Mouse (Mus musculus) kidney, postnatal 25 days (tissue): Measurements from ENCODE around the gene Mmd2.

Experiments used
- DNase-seq, 2 experiments: peaks; one replicate each; pipeline ENCODE4 v3.0.0; 2021; ENCODE audit warnings: mixed read lengths in 2 of 2

Gene Mmd2

DNA sequence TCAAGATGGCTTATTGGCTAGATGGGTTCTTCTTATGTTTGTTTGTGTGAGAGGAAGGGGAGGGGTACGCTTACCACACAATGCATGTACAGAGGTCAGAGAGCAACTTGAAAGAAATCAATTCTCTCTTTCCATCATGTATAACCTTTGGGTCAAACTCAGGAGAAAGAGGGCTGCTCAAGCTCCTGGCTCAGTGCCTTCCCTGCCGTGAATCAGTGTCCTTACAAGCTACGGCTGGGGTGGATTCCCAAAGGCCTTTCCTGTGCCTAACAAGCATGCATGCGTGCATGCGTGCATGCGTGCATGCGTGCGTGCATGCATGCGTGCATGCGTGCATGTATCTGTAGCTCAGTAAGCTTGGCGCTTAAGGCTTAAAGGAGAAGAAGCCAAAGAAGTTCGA, 3.3 kb downstream of the Mmd2 start:
- no peak for DNase-seq

DNA sequence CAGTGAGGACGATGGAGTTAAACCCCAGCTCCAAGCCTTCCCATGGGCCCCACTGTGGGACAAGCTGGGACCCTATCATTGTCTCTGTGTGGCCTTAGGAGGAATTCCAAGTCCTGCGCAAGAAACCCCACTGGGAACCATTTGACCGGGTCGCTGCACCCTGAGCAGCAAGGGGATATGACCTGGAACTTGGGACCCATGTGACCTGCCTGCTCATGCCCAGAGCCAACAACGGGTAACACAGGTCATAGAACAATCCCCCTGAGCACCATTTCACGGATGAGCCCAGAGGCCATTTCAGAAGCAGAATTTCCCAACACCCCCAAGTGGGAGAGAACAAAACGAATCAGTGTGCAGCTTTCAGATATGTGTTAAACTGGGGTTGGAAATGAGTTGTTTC, 4.2 kb downstream of the Mmd2 start:
- no peak for DNase-seq

GRCm38 (mm10) chr5:142597648-142598390, 10.8 kb downstream of the Mmd2 start:
- peak; percentile 7 to 58 for DNase-seq

GRCm38 (mm10) chr5:142596723-142597122, 11.9 kb downstream of the Mmd2 start:
- no peak for DNase-seq

DNA sequence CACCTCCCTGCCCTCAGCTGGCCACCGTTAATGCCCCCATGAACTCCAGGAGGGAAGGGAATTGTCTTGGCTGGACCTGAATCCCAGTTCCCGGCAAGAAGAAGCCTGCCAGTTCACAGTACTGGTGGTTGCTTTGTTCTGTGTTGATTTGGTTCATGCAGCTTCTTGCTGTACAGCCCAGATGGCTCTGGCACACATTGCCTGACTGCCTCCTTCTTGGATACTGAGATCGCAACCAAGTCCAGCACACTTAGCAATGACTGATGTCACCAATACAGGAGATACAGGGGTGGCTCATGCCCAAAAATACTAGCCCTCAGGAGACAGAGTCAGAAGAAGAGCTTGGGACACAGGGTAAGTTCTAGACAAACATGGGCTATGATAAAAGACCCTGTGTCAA, 12.9 kb downstream of the Mmd2 start:
- DNase-seq, result no peak

GRCm38 (mm10) chr5:142590953-142591616, 17.5 kb downstream of the Mmd2 start:
- no peak for DNase-seq

GRCm38 (mm10) chr5:142583616-142584126, 24.9 kb downstream of the Mmd2 start:
- no peak for DNase-seq

DNA sequence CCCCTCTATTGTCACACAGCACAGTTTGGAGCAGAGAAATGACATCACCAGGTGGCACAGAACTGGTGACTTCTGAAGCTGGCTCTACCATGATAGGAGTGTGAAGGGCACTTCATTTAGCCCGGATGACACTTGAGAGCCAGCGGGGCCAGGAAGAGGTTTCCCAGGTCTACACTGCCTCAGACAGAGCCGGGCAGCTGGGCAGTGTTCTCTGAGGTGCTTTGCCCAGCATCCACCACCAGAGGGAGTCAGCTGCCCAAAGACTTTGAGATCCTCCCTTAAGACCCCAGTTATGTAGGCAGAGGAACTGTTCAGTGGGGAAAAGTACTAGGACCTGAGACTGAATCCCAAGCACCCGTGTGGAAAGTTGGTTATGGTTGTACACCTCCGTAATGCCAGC, 27.1 kb downstream of the Mmd2 start:
- peak; percentile 48 to 61 for DNase-seq

DNA sequence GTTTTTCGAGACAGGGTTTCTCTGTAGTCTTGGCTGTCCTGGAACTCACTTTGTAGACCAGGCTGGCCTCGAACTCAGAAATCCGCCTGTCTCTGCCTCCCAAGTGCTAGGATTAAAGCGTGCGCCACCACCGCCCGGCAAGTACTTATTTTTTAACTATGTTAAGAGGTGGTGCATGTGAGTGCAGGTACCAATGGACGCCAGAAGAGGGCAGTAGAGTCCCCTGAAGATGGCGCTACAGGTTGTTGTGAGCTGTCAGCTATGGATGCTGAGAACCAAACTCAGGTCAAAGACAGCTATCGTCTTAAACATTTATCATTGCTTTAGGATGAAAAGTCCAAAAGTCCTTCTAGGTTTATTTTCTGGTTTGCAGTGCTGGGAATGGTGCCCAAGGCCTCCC, 30.4 kb downstream of the Mmd2 start:
- DNase-seq, result no peak

GRCm38 (mm10) chr5:142576832-142577231, 31.8 kb downstream of the Mmd2 start:
- peak in 1 of 2 experiments; percentile 39 for DNase-seq

GRCm38 (mm10) chr5:142574323-142575057, 34.1 kb downstream of the Mmd2 start:
- no peak for DNase-seq

- DNase-seq, result no peak
Observed at GRCm38 (mm10) chr5:142564606-142565005, 44.0 kb downstream of the Mmd2 start.

DNA sequence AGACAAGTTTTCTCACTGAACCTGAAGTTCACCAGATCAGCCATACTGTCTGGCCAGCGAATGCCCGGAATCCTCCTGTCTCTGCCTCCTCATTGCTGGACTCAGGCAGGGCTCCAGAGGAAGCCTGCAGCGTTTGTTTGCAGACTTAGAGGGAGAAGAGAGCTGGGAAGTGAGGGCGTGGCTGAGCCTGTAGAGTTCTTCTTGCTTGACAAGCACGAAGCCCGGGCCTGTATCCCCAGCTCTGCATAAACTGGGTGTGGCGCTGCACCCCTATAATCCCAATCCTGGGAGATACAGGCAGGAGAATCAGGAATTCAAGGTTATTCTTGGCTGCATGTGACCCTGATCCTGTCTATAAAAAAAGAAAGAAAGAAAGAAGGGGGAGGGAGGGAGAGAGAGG, 48.3 kb downstream of the Mmd2 start:
- DNase-seq, result no peak

GRCm38 (mm10) chr5:142557397-142558067, 51.1 kb downstream of the Mmd2 start:
- DNase-seq, result peak; percentile 56 to 68

DNA sequence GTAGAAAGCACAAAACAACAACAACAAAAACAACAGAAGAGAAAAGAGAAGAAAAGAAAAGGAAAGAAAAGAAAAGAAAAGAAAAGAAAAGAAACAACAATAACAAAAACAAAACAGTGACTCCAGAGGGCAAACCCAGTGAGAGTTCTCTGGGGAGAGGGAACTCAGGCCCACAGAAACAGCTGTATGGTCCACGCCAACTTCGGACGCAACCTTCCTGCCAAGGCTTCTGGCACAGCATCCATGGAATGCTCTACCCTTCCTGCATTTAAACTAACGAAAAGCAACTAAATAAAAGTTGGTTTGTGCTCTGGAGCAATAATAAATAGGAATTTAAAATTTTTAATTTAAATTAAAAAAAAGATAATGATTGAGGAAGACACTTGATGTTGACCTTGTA, 51.9 kb downstream of the Mmd2 start:
- no peak for DNase-seq

- no peak for DNase-seq
Observed at GRCm38 (mm10) chr5:142555866-142556265, 52.7 kb downstream of the Mmd2 start.

DNA sequence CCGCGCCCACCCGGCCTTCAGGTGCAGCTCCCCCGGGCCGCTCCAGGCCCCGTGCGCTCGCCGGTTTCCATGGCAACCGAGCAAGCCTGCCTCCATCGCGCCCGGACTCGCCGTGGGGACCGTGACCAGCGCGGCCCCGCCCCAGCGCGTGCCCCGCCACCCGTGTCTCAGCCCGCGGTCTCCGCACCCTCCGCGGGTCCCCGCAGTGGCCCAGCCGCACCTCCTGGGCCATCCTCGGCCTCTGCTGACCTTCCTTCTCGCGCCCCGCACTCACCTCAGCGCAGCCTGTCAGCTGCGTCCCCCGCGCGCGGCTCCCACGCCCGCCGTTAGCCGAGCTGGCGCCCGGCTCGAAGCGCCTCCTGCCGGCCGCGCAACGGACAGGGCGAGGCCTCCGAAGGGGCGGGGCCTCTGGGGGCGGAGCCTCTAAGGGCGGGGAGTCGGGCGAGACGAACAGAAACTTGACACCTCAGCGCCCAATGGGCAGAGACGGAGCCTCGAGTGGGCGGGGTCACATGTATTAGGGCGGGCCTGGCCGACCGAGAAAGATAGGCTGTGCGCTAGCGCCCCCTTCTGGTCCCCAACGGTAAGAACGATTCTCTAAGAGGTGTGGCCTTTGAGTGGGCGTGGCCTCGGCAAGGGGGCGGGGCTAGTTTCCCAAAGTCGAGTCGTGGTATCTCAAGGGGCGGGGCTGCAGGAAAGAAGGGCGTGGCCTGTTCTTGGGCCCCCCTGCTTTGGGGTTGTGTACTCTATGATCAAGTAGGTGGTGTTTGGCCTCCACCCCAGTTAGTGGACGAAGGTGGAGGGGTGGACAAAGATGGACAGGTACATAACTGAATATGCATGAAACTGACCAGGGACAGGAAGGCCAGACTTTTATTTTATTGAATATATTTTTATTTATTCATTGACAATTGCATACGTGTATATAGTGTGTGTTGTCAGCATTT, 57.6 kb downstream of the Mmd2 start, which contains the start of gene Radil:
Gene Radil (minus strand): TSS at position 393 of the 947 bp plus-strand sequence.
- peak; percentile 92 to 94 for DNase-seq

DNA sequence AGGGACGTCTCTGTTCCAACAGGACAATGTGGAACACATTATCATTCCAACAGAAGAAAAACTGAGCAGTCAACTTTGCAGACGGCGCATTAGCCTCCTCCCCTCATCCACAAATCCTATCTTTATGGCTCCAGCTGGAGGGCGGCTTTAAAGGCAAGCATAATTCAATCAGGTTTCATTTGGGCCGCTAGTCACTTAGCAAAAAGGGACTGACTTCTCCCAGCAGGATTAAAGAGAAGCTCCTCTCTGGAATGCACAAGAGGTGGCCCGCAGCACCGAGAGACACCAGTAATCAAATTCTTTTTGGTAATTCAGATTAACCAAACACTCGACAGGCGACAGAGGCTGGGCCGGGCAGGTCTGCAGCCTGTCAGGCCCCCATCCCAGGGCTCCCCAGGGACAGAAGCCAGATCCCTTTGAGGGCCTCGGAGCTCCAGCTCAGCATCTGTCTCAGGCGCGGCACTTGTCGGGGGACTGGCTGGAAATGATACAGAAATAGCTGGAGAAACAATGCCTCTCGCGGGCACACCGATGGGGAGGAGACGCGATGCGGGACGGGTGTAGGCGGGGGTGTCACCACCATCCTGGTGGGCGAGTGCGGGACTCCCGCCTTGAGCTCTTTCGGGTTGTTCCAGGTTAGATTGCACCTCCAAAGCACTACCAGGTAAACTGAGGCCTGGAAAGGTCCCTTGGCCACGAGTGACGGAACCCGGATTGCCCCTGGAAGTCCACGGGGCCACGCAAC, 58.5 kb downstream of the Mmd2 start:
- DNase-seq, result peak; percentile 11 to 46

DNA sequence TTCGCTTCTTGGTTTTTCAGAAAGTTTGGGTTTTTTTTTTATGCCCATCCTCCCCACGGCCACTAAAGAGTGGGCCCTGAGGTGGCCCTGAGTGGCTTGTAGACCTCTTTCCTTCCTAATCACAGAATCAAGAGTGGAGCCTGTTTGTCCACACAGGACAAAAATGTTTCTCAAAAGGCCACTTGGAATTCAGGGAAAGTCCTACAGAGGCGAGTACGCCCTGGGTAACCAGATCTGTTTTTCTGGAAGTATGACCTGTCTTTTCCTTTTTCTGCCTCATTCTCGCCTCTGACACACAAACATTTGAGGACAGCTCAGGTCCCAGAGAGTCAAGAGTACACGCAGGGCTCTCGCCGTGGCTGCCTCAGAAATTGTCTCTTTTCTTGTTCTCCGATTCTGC, 59.2 kb downstream of the Mmd2 start:
- DNase-seq, result no peak

DNA sequence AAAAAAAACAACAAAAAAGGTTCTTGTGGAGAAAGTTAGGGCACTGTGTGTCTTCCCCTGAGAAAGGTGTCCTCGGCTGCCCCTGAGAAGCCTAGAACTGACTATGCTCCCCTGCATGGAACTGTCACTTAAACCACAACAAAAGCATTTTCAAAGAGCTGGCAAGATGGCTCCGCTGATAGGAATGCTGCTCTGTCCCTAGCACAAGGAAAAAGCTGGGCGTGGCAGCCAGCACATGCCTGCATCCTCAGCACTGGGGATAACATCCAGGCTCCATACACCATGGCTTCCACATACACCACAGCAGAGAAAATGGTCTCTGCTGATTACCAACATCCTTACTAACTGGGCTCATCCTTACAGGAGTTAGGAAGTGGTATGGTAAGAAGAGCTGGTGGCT, 61.5 kb downstream of the Mmd2 start:
- DNase-seq, result no peak

- no peak for DNase-seq
Observed at GRCm38 (mm10) chr5:142546344-142546743, 62.3 kb downstream of the Mmd2 start.
